Mouse (Mus musculus) MEL-GATA-1-ER (cell line): Measurements from ENCODE around the gene Primpol.

Experiments used
- DNase-seq: peaks from one replicate; pipeline ENCODE4 v3.0.0-alpha.2; 2012; ENCODE audit warnings: low read depth; ENCODE audit errors: extremely low read depth

Primpol gene

GRCm38 (mm10) chr8:46616879-46617689, at the start of gene Primpol, which contains the start of gene Casp3:
Gene Primpol, minus strand, starts transcription at chr8:46617212.
Gene Casp3, plus strand, starts transcription at chr8:46617291.
- DNase-seq, result peak; percentile 82

- no peak for DNase-seq
Measured at GRCm38 (mm10) chr8:46655919-46656318, 38.9 kb upstream of the Primpol start.

DNA sequence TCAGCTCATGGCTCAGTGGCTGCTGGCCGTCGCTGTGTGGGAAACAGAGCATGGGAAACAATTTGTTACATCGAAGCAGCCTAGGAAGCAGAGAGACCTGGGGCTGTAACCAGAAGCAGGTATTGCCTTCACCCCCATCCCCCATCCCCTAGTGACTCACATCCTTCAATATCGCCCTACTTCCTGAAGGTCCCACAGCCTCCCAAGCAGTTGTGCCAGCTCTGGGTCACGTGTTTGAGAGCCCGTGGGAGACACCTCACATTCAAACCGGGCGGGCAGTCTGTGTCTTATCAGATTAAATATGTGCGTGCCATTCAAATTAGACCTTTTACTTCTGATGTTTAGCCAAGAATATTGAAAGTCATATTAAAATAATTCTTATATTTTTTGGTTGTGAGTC, 34.9 kb upstream of the Primpol start:
- DNase-seq, result no peak

- DNase-seq, result no peak
Measured at GRCm38 (mm10) chr8:46648421-46648820, 31.4 kb upstream of the Primpol start.

GRCm38 (mm10) chr8:46641272-46641671, 24.3 kb upstream of the Primpol start:
- no peak for DNase-seq

GRCm38 (mm10) chr8:46639852-46640251, 22.8 kb upstream of the Primpol start:
- DNase-seq, result no peak

DNA sequence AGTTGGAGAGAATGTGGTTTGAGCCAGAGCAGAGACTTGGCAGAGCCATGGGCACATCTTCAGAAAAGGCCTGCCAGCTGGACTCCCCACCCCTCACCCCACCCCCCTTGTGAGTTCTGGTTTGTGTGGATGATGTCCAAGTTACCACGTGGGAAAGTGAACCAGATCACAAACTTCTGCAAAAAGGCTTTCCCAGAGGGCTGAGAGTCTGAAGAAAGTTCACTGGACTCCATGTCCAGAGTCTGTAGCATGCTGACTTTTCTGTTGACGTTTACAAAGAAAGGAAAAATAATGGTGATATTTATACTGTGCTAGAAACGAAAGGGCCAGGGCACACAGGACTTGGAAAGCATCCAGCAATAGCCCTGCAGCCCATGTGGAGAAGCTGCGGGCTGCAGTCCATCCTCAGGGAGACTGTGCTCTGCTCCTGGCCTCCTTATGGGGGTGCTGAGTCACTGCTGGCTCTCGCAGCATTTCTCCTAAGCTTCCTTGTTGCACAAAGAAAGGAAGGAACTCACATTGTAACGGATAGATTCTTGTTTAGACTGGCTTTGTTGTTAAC, 22.1 kb upstream of the Primpol start:
- no peak for DNase-seq

- DNase-seq, result no peak
Measured at GRCm38 (mm10) chr8:46630932-46631331, 13.9 kb upstream of the Primpol start.

DNA sequence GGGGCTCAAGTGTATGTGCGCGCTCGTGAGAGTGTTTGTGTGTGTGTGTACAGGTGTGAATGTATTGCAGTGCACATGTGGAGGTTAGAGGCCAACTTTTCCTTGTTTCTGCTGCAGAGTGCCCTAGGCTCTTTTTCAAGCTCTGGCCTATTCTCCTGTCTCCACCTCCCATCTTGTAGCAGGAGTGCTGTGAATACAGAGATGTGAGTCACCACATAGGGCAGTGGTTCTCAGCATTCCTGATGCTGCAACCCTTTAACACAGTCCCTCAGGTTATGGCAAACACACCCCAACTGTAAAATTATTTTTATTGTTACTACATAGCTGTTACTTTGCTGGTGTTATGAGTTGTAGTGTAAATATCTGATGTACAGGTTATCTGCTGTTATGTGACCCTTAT, 13.4 kb upstream of the Primpol start:
- no peak for DNase-seq

DNA sequence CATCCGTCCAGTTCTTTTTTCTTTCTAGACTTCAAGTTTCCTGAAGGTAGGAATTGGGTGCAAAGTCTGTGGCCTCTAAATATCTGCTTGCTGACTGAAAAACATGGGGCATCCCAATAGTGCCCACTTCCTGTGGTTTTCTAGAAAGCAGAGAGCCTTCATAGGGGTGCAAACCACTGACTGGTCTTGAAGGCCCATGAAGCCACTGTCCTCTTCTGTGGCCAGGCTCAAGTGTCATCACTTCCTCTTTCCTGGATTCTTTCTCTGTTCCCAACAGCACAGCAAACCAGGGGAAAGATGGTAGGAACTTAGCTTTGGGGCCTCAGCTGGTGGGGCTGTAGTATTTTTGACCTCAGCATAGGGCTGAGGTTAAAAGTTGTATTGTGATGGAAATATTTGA, 11.6 kb upstream of the Primpol start:
- DNase-seq, result no peak

- no peak for DNase-seq
Measured at GRCm38 (mm10) chr8:46627881-46628280, 10.9 kb upstream of the Primpol start.

- DNase-seq, result no peak
Measured at GRCm38 (mm10) chr8:46626642-46627041, 9.6 kb upstream of the Primpol start.

DNA sequence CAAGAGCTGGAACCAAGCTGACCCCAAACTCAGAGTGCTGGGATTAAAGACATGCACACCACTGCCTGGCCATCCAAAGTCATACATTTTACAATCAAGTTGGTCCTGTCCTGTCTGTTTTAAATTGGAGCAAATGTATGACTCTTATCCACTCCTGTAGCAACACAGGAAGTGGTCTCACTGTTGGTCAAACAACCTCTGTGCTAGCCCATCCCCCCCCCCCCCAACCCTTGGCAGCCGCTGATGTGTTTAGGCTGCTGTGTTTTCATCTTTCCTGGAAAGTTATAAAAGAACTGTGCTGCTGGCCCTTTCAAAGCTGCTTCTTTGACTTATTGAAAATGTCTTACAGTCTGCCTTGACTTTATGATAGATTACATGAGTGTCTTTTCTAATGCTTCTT, 8.2 kb upstream of the Primpol start:
- no peak for DNase-seq

- no peak for DNase-seq
Measured at GRCm38 (mm10) chr8:46622446-46623270, 5.6 kb upstream of the Primpol start.

- no peak for DNase-seq
Measured at GRCm38 (mm10) chr8:46618639-46619320, 1.8 kb upstream of the Primpol start.

DNA sequence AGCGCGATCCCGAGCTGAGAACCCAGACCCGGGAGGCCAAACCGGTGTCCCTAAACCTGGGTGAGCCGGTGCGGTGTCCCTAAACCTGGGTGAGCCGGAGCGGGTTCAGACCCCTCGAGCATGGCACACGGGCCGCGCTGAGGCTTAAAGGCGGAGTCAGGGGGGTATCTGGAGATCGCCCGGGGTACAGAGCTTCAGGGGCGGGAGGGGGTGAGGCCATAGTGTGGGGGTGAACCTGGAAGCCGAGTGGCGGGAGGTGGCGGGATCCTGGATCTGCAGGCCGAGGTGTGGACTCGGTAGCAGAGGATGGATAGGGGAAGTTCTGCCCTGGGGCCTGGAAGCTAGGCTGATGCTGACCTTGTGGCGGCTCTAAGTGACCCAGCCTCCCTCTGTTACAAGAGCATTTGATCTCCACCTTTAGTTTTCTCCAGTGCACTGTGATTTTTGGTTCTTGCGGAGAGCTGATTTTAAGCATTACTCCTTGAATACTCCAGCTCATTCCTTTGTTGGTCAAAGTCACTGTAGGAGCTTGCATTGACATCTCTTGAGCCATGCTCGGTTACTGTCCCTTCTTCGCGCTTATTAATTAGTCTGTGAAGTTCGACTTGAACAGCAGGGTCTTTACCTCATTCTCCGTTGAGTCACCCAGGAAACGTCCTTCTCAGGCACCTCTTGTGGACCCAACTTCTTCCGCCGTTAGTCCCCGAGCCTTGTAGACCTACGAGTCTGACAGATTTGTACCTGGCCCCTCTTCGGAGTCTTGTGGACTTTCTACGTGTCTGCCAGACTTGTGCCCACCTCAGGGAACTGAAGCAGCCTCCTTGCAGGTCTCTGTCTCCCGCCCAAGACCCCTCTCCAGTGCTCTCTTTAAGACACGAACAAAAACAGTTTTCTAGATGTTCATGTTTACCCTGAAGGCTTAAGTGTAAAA, 943 bp upstream of the Primpol start:
- DNase-seq, result peak; percentile 37

GRCm38 (mm10) chr8:46615936-46616335, 1.1 kb downstream of the Primpol start:
- DNase-seq, result no peak

GRCm38 (mm10) chr8:46613377-46613776, 3.6 kb downstream of the Primpol start:
- DNase-seq, result no peak

GRCm38 (mm10) chr8:46612913-46613312, 4.1 kb downstream of the Primpol start:
- no peak for DNase-seq

- DNase-seq, result no peak
Measured at GRCm38 (mm10) chr8:46611557-46611956, 5.5 kb downstream of the Primpol start.
